Mouse (Mus musculus) naive thymus-derived CD4-positive, alpha-beta T cell, adult 5 months (primary cell): ENCODE results near the gene Wrap73. TPM values are rescaled to one million over a fixed set of nuclear protein-coding genes. Genes with fewer than 3 reads are reported as not detected.

Source experiments
- polyA plus RNA-seq: library from polyadenylated mRNA; unstranded; fragments of 100-300 nt; shearing (Covaris generic); gene quantifications from one replicate; pipeline ENCODE4 v1.2.1, GENCODE M21; 2017

Wrap73 gene
- polyA plus RNA-seq, result 33.0 TPM

DNA sequence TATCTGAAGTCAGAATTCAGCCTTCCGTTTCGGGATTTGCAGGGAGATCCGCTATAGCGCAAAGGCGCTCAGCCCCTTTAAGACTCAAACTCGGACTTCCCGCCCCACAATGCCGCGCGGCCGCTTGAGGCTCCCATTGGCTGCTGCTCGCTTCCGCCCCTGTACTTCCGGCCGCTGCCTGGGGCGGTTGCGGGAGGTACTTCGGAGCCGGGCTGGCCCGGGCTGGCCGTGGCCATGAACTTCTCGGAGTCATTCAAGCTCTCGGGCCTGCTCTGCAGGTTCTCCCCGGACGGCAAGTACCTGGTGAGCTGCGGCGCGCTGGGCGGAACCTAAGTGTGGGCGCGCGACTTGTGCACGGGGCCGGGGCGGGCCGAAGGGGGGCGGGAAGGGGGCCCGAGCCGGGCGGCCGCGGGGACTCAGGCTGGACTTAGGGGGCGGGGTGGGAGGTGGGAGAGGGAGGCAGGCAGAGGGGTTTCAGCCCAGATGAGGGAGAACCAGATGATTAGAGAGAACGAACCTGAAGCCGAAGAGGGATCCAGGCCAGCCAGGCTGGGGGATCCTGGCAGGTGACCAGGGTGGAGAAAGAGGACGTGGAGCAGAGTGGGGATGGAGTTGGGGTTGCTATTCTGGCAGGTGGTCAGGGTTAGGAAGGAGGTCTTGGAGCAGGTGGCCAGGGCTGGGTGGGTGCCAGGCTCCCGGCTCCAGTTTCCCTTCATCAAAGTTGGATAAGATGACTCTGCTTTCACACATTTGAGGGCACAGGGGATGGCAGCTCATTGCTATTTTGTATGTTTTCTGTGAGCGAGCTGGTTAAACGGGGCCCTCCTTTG, at the start of gene Wrap73:
TSS of gene Wrap73 (plus strand) at position 162 of the 830 bp plus-strand sequence.

DNA sequence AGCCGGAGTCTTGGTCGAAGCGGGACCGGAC, 2.2 kb upstream of the Wrap73 start, which contains the start of gene Trp73:
TSS of gene Trp73 (minus strand) at position 27 of the 31 bp plus-strand sequence.

DNA sequence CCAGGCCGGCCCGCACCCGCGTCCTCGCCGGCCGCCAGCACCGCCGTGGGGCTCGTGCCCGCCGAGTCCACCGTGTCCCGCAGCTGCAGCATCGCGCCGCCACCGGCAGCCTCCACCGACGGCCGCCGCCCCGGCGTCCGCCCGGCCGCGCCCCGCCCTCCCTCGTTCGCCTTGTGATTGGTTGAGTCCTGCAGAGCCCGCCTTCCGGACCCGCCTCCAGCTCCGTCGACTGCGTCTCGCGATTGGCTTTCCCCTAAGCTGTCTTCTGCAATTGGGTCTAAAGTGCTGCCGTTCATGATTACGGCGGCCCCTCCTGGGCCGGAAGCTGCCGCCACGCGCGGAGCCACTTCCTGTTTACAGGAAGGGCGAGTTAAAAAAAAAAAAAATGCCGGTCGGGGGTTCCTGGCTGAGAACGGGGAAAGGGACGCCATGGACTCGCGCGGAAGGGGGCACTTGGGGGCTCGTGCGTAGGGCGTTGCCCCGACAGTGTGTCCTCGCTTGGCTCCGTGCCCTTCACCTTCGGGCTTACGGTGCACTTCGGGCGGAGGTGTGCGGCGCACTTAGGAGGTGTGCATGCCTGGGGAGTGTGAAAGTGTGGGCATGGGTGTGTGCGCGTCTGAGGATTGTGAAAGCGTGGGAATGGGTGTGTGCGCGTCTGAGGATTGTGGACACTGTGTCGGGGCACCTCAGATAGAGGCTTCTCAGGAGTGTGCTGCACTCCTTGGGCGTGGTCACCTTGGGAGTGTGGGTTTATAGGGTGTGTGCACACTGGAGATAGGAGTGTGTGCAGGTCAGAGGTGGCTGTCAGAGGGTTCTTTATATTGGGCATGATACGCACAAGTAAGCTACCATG, 18.6 kb downstream of the Wrap73 start, which contains the start of gene Tprgl:
TSS of gene Tprgl (minus strand) at position 129 of the 853 bp plus-strand sequence.

DNA sequence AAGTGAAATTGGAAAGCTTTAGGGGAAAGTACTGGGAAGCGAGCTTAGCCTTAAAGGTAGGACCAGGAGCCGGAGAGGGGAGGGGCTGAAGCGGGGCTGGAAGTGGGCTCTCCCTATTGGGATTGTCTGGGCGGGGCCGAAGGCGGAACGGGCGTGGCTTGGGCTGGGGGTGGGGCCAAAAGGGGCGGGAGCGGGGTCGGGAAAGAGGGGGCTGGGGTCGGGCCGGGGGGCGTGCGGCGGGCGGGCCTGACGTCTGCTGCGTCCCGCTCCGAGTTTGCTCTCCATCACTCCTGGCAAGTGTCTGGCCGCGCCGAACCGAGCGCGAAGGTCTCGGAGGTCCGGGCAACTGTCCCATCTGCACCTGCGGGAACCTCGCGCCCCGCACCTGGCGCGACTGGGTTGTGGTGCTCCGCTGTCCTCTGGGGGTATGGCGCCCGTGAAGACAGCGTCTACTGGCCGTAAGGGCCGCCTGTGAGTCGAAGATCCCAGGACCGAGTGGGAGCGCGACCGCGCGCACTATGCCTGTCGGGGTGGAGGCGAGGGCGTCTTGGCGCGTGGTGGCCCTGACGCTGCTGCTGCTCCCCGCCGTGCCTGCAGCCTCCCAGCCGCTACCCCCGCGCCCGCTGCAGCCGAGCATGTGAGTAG, 28.5 kb downstream of the Wrap73 start, which contains the start of gene Megf6:
TSS of gene Megf6 (plus strand) at position 225 of the 645 bp plus-strand sequence.

Other genes starting within 250 kb of the Wrap73 start
- gene A430005L14Rik, start 185.1 kb upstream of the Wrap73 start, polyA plus RNA-seq, result 38.0 TPM
- gene Dffb, start 167.2 kb upstream of the Wrap73 start, polyA plus RNA-seq, result 29.8 TPM
- gene Cep104, start 167.2 kb upstream of the Wrap73 start, polyA plus RNA-seq, result 12.9 TPM
- 58.5 TPM for gene Lrrc47, start 130.6 kb upstream of the Wrap73 start, polyA plus RNA-seq
- not detected for gene Smim1, start 116.1 kb upstream of the Wrap73 start, polyA plus RNA-seq
- gene Ccdc27, start 99.7 kb upstream of the Wrap73 start, polyA plus RNA-seq, result not detected
- gene Trp73, start 2.2 kb upstream of the Wrap73 start, polyA plus RNA-seq, result not detected
- 484 TPM for gene Tprgl, start 18.3 kb downstream of the Wrap73 start, polyA plus RNA-seq
- 0.10 TPM for gene Megf6, start 28.4 kb downstream of the Wrap73 start, polyA plus RNA-seq
- not detected for gene Arhgef16, start 159.3 kb downstream of the Wrap73 start, polyA plus RNA-seq
- gene B230104I21Rik, start 193.8 kb downstream of the Wrap73 start, polyA plus RNA-seq, result not detected